Comparison of ENCODE assay signal across 32 mouse cellular contexts in the genomic region with DNA sequence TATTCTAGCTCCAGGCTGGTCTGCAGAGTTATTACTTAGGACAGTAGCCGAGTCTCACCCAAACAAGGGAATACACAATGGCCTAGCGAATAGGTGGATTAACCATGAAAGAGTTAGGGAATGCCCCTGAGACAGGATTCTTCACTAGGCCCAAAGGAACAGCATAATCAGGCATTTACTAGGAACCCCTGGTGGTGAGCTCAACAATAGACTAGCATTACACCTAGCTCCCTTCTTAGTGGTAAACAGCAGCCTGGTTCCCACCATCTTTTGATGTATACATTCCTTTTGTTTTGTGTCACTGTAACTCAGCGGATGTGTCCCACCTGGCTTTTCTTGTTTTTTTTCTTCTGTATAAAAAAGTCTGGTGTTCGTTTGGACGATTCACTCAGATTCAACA.
"Had no signal": no experiment of that assay in that cellular context is flagged by ENCODE, and none has a peak within 500 bp of the region (broad histone marks: within the 10 kb centered on the region; RNA-seq: fewer than 3 reads in every experiment).

No protein-coding gene starts in this region.

- H3K9ac ChIP-seq: limb, embryonic 12.5 days; limb, embryonic 13.5 days; limb, embryonic 15.5 days; liver, embryonic 12.5 days; liver, embryonic 13.5 days; liver, embryonic 14.5 days; liver, embryonic 15.5 days; liver, postnatal 0 days; lung, embryonic 14.5 days; lung, embryonic 15.5 days; midbrain, embryonic 12.5 days; midbrain, embryonic 13.5 days; midbrain, embryonic 15.5 days; neural tube, embryonic 12.5 days had no signal

- ATAC-seq: liver, embryonic 12.5 days; liver, postnatal 0 days; lung, postnatal 0 days; midbrain, embryonic 13.5 days; midbrain, embryonic 15.5 days; midbrain, embryonic 16.5 days had no signal

- H3K27ac ChIP-seq: limb, embryonic 10.5 days; limb, embryonic 12.5 days; limb, embryonic 13.5 days; limb, embryonic 15.5 days; liver, embryonic 12.5 days; liver, embryonic 13.5 days; liver, embryonic 14.5 days; liver, embryonic 15.5 days; lung, embryonic 15.5 days; macrophage; midbrain, embryonic 10.5 days; midbrain, embryonic 12.5 days; midbrain, embryonic 13.5 days; midbrain, embryonic 15.5 days; neural tube, embryonic 12.5 days had no signal

- H3K4me2 ChIP-seq: limb, embryonic 12.5 days; limb, embryonic 13.5 days; limb, embryonic 15.5 days; liver, embryonic 11.5 days; liver, embryonic 12.5 days; liver, embryonic 13.5 days; liver, embryonic 15.5 days; lung, embryonic 14.5 days; lung, embryonic 15.5 days; midbrain, embryonic 11.5 days; midbrain, embryonic 12.5 days; midbrain, embryonic 13.5 days; midbrain, embryonic 15.5 days; neural tube, embryonic 12.5 days had no signal

- DNase-seq: left cerebral cortex, postnatal 4 days; liver; liver, embryonic 13.5 days; liver, postnatal 0 days; lung, adult 18-20 months; lung, adult 2 months; lung, embryonic 14.5 days; lung, postnatal 10 days; lung, postnatal 14 days; lung, postnatal 36 days; lung, postnatal 4 days; midbrain, embryonic 14.5 days had no signal

- H3K36me3 ChIP-seq: limb, embryonic 10.5 days; limb, embryonic 12.5 days; limb, embryonic 13.5 days; limb, embryonic 15.5 days; liver, embryonic 12.5 days; liver, embryonic 13.5 days; liver, embryonic 15.5 days; lung, embryonic 15.5 days; midbrain, embryonic 10.5 days; midbrain, embryonic 12.5 days; midbrain, embryonic 13.5 days; midbrain, embryonic 15.5 days; neural tube, embryonic 12.5 days had no signal

- H3K27me3 ChIP-seq: limb, embryonic 12.5 days; limb, embryonic 13.5 days; limb, embryonic 15.5 days; liver, embryonic 12.5 days; liver, embryonic 13.5 days; liver, embryonic 15.5 days; lung, embryonic 15.5 days; megakaryocyte, embryonic 14.5 days; midbrain, embryonic 12.5 days; midbrain, embryonic 13.5 days; midbrain, embryonic 15.5 days; neural tube, embryonic 12.5 days had no signal

- H3K4me3 ChIP-seq: limb, embryonic 10.5 days; limb, embryonic 12.5 days; limb, embryonic 13.5 days; limb, embryonic 15.5 days; liver, embryonic 12.5 days; liver, embryonic 13.5 days; liver, embryonic 15.5 days; lung, embryonic 15.5 days; megakaryocyte, embryonic 14.5 days; midbrain, embryonic 10.5 days; midbrain, embryonic 12.5 days; midbrain, embryonic 13.5 days; midbrain, embryonic 15.5 days; myocyte; neural tube, embryonic 12.5 days had no signal

- H3K9me3 ChIP-seq: limb, embryonic 10.5 days; limb, embryonic 12.5 days; limb, embryonic 13.5 days; limb, embryonic 15.5 days; liver, embryonic 12.5 days; liver, embryonic 13.5 days; liver, embryonic 15.5 days; lung, embryonic 15.5 days; megakaryocyte, embryonic 14.5 days; midbrain, embryonic 10.5 days; midbrain, embryonic 12.5 days; midbrain, embryonic 13.5 days; midbrain, embryonic 15.5 days; neural tube, embryonic 12.5 days had no signal

- H3K4me1 ChIP-seq: limb, embryonic 10.5 days; limb, embryonic 12.5 days; limb, embryonic 13.5 days; limb, embryonic 15.5 days; liver, embryonic 12.5 days; liver, embryonic 13.5 days; liver, embryonic 15.5 days; lung, embryonic 15.5 days; megakaryocyte, embryonic 14.5 days; midbrain, embryonic 10.5 days; midbrain, embryonic 12.5 days; midbrain, embryonic 13.5 days; midbrain, embryonic 15.5 days; neural tube, embryonic 12.5 days had no signal
